Comparison of ENCODE assay signal across 25 mouse cellular contexts in the genomic region with DNA sequence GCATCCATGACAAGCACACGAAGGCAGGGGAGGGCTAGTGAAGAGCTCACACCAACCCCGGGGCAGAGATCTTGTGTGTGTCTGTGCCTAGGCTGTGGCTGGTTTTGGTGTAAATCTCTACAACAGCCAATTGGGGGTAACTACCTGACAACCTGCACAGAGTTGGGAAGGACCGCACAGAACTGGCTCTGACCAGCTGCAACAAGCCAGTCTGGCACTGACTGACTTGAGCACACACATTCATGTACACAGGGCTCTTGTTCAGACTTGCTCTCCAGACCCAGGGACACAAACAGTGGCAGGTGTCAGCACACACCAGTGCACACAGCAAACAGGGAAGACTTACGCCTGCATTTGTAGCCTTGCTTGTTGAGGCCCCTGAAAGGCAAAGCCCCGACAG. TPM values are rescaled to one million over a fixed set of nuclear protein-coding genes. Genes with fewer than 3 reads are reported as not detected.
A peak's percentile ranks its signal among the peaks of the same experiment; 100 is the strongest.
DNase-seq lines count a peak whose midpoint lies in the region; ATAC-seq and TF ChIP-seq lines count a peak whose summit lies in the region.
"Had no signal": no experiment of that assay in that cellular context is flagged by ENCODE, and none has a peak within 500 bp of the region (broad histone marks: within the 10 kb centered on the region; RNA-seq: fewer than 3 reads in every experiment).

No protein-coding gene starts in this region.

- H3K9me3 ChIP-seq in embryonic facial prominence, embryonic 12.5 days: no peaks in the 10 kb centered on the region
- H3K9me3 ChIP-seq in embryonic facial prominence, embryonic 10.5 days: no peaks in the 10 kb centered on the region
- H3K9me3 ChIP-seq: heart, embryonic 13.5 days; hindbrain, embryonic 12.5 days; limb, embryonic 15.5 days; liver, embryonic 15.5 days; neural tube, embryonic 13.5 days had no signal

- no peak overlapping the region for H3K9ac ChIP-seq in embryonic facial prominence, embryonic 12.5 days
- H3K9ac ChIP-seq: heart, embryonic 13.5 days; hindbrain, embryonic 12.5 days; limb, embryonic 15.5 days; liver, embryonic 15.5 days; neural tube, embryonic 13.5 days had no signal

- WGBS in embryonic facial prominence, embryonic 12.5 days: 89% methylated on average over 5 of the region's 5 CpGs
- 87% methylated on average over 5 of the region's 5 CpGs for WGBS in embryonic facial prominence, embryonic 10.5 days
- 57% methylated on average over 5 of the region's 5 CpGs for WGBS in spleen, adult 2 months

- no peak for TF ChIP-seq POLR2A in spleen, adult 2 months (IDR thresholded peaks at IDR 0.05; ENCODE audit: low read depth, low read length)

- no peak for DNase-seq in embryonic facial prominence, embryonic 10.5 days (ENCODE audit: low spot score)
- DNase-seq in spleen, adult 2 months (ENCODE audit: low read depth in 1 of 2, low spot score in 2 of 2): no peak
- DNase-seq in spleen, postnatal 4 days (ENCODE audit: low spot score in 2 of 2): no peak
- DNase-seq in R1 (ENCODE audit: low read depth, low spot score): peak; percentile 67
- DNase-seq in left cerebral cortex, adult 11 months (ENCODE audit: low spot score): no peak
- DNase-seq: adrenal gland, postnatal 14 days; cerebellum, adult 9-10 months; gastrocnemius, postnatal 36 days; heart, adult 2 months; heart, postnatal 14 days; kidney, adult 11 months; left cerebral cortex, postnatal 4 days; midbrain, embryonic 14.5 days; retina, postnatal 1 day; thymus, adult 18-20 months; thymus, postnatal 36 days had no signal

- no peaks in the 10 kb centered on the region for H3K27me3 ChIP-seq in embryonic facial prominence, embryonic 12.5 days
- H3K27me3 ChIP-seq in embryonic facial prominence, embryonic 10.5 days (replicated peaks; ENCODE audit: low read depth, poor library complexity, severe bottlenecking): no peaks in the 10 kb centered on the region
- H3K27me3 ChIP-seq in spleen, adult 2 months (ENCODE audit: control insufficient read depth, insufficient read depth, low read length): no peaks in the 10 kb centered on the region
- H3K27me3 ChIP-seq: heart, embryonic 13.5 days; hindbrain, embryonic 12.5 days; limb, embryonic 15.5 days; liver, embryonic 15.5 days; neural tube, embryonic 13.5 days had no signal

- no peak overlapping the region for H3K27ac ChIP-seq in embryonic facial prominence, embryonic 12.5 days
- H3K27ac ChIP-seq in embryonic facial prominence, embryonic 10.5 days (replicated peaks): no peak overlapping the region
- peak overlapping the region; percentile 57 for H3K27ac ChIP-seq in spleen, adult 2 months (ENCODE audit: insufficient read depth, low read length)
- H3K27ac ChIP-seq: heart, adult 2 months; heart, embryonic 13.5 days; hindbrain, embryonic 12.5 days; limb, embryonic 15.5 days; liver, embryonic 15.5 days; neural tube, embryonic 13.5 days had no signal

- H3K36me3 ChIP-seq in embryonic facial prominence, embryonic 12.5 days: peaks cover 30% of the 10 kb centered on the region
- peaks cover 67% of the 10 kb centered on the region for H3K36me3 ChIP-seq in embryonic facial prominence, embryonic 10.5 days (replicated peaks)
- H3K36me3 ChIP-seq in spleen, adult 2 months (ENCODE audit: control insufficient read depth, insufficient read depth, low read length): peaks cover 21% of the 10 kb centered on the region

- peak; percentile 41; the same call in 1 of the 2 replicates for ATAC-seq in embryonic facial prominence, embryonic 12.5 days (ENCODE audit: insufficient number of reproducible peaks, insufficient read depth, low FRiP score, low TSS enrichment)
- ATAC-seq in inflammation-experienced regulatory T-cells, adult 6 months: no peak
- ATAC-seq: lung, postnatal 0 days had no signal

- H3K4me2 ChIP-seq in embryonic facial prominence, embryonic 12.5 days (replicated peaks): no peak overlapping the region
- H3K4me2 ChIP-seq: heart, embryonic 13.5 days; hindbrain, embryonic 12.5 days; limb, embryonic 15.5 days; liver, embryonic 15.5 days; neural tube, embryonic 13.5 days had no signal

- TF ChIP-seq CTCF in spleen, adult 2 months (IDR thresholded peaks at IDR 0.05; ENCODE audit: extremely low read depth, insufficient read depth, insufficient read length, insufficient replicate concordance): no peak

- no peaks in the 10 kb centered on the region for H3K4me1 ChIP-seq in embryonic facial prominence, embryonic 12.5 days
- peaks cover 28% of the 10 kb centered on the region for H3K4me1 ChIP-seq in embryonic facial prominence, embryonic 10.5 days
- peaks cover 42% of the 10 kb centered on the region for H3K4me1 ChIP-seq in spleen, adult 2 months (ENCODE audit: control insufficient read depth, insufficient read depth, insufficient read length)
- H3K4me1 ChIP-seq: hindbrain, embryonic 12.5 days; neural tube, embryonic 13.5 days had no signal

- H3K4me3 ChIP-seq in embryonic facial prominence, embryonic 12.5 days: no peak overlapping the region
- no peak overlapping the region for H3K4me3 ChIP-seq in embryonic facial prominence, embryonic 10.5 days
- no peak overlapping the region for H3K4me3 ChIP-seq in spleen, adult 2 months (ENCODE audit: extremely low read depth, insufficient read depth, insufficient read length)
- H3K4me3 ChIP-seq: heart, adult 2 months; heart, embryonic 13.5 days; hindbrain, embryonic 12.5 days; limb, embryonic 15.5 days; liver, embryonic 15.5 days; myocyte; neural tube, embryonic 13.5 days had no signal

RNA-seq across cellular contexts. Expression of a gene that starts 19.2 kb away (rescaled TPM):
- 55.6 and 62.0 TPM in 2 replicates for polyA plus RNA-seq in embryonic facial prominence, embryonic 12.5 days (2016; fragmentation: Nextera tagmentation; extraction: Ambion mirVana)
- 31.6 and 37.3 TPM in 2 replicates for polyA plus RNA-seq in embryonic facial prominence, embryonic 10.5 days (2016; fragmentation: Nextera tagmentation; extraction: Ambion mirVana)
- polyA plus RNA-seq in spleen, adult 2 months (2012; rRNA removed): 187 and 226 TPM in 2 replicates
- 10 to 100 TPM; 23.4 to 30.9 (median 28.3) TPM for polyA plus RNA-seq in inflammation-experienced regulatory T-cells, adult 6 months (2017; shearing (Covaris generic))

RNA-seq across cellular contexts. Expression of a gene that starts 47.3 kb away (rescaled TPM):
- 19.9 and 20.0 TPM in 2 replicates for polyA plus RNA-seq in embryonic facial prominence, embryonic 12.5 days (2016; fragmentation: Nextera tagmentation; extraction: Ambion mirVana)
- 15.5 and 15.7 TPM in 2 replicates for polyA plus RNA-seq in embryonic facial prominence, embryonic 10.5 days (2016; fragmentation: Nextera tagmentation; extraction: Ambion mirVana)
- 8.5 and 8.6 TPM in 2 replicates for polyA plus RNA-seq in spleen, adult 2 months (2012; rRNA removed)
- 10 to 100 TPM; 10.9 to 17.1 (median 15.5) TPM for polyA plus RNA-seq in inflammation-experienced regulatory T-cells, adult 6 months (2017; shearing (Covaris generic))

RNA-seq across cellular contexts. Expression of a gene that starts 58.7 kb away (rescaled TPM):
- polyA plus RNA-seq in embryonic facial prominence, embryonic 12.5 days (2016; fragmentation: Nextera tagmentation; extraction: Ambion mirVana): 245 and 246 TPM in 2 replicates
- polyA plus RNA-seq in embryonic facial prominence, embryonic 10.5 days (2016; fragmentation: Nextera tagmentation; extraction: Ambion mirVana): 316 and 334 TPM in 2 replicates
- 149 and 160 TPM in 2 replicates for polyA plus RNA-seq in spleen, adult 2 months (2012; rRNA removed)
- 100 to 1,000 TPM; 203 to 235 (median 209) TPM for polyA plus RNA-seq in inflammation-experienced regulatory T-cells, adult 6 months (2017; shearing (Covaris generic))
